Mouse (Mus musculus) forebrain, embryonic 15.5 days (tissue): Measurements from ENCODE around the gene Rel. TPM values are rescaled to one million over a fixed set of nuclear protein-coding genes. Genes with fewer than 3 reads are reported as not detected.
A peak's percentile ranks its signal among the peaks of the same experiment; 100 is the strongest.
"Not testable (repeated sequence)": the region's sequence is repeated elsewhere in the genome, so short reads cannot be mapped to it uniquely, and the experiment has no call there.

Experiments
- ATAC-seq: fragments of 200-750 bp; cut with Nextera tagmentation; replicated peaks from 2 replicates; pipeline ENCODE4 v1.8.0; 2017; ENCODE audit warnings: mild to moderate bottlenecking, moderate TSS enrichment, moderate library complexity
- H3K27ac ChIP-seq: fragments of 300-500 bp; sonication (generic); replicated peaks from 2 replicates; pipeline ENCODE4 v1.5.1; 2015; ENCODE audit warnings: mild to moderate bottlenecking, inconsistent platforms
- H3K27me3 ChIP-seq: fragments of 300-500 bp; sonication (generic); 2 replicates; pipeline ENCODE4 v1.6.1; 2015; ENCODE audit warnings: inconsistent platforms
- H3K36me3 ChIP-seq: fragments of 300-500 bp; sonication (generic); 2 replicates; pipeline ENCODE4 v1.6.1; 2015; ENCODE audit warnings: mild to moderate bottlenecking, inconsistent platforms
- H3K4me1 ChIP-seq: fragments of 300-500 bp; sonication (generic); 2 replicates; pipeline ENCODE4 v1.6.1; 2015; ENCODE audit warnings: inconsistent platforms
- H3K4me2 ChIP-seq: fragments of 300-500 bp; sonication (generic); replicated peaks from 2 replicates; pipeline ENCODE4 v1.6.1; 2015; ENCODE audit warnings: mild to moderate bottlenecking, inconsistent platforms
- H3K4me3 ChIP-seq: fragments of 300-500 bp; sonication (generic); 2 replicates; pipeline ENCODE4 v1.5.1; 2015; ENCODE audit warnings: mild to moderate bottlenecking, inconsistent platforms
- H3K9ac ChIP-seq: fragments of 300-500 bp; sonication (generic); replicated peaks from 2 replicates; pipeline ENCODE4 v1.6.1; 2015; ENCODE audit warnings: mild to moderate bottlenecking, inconsistent platforms
- H3K9me3 ChIP-seq: fragments of 300-500 bp; sonication (generic); 2 replicates; pipeline ENCODE4 v1.6.1; 2016; ENCODE audit warnings: inconsistent platforms
- WGBS: fragments of 180-500 bp; shearing (Covaris S2); methylation state at CpG from one replicate; pipeline ENCODE4 v1.1.7; 2015; ENCODE audit warnings: mixed read lengths; 5-methylcytosine and 5-hydroxymethylcytosine counted together
- polyA plus RNA-seq: library from polyadenylated mRNA; unstranded; fragments of >200 nt; fragmentation: Nextera tagmentation; extraction: Ambion mirVana; gene quantifications from 2 replicates; pipeline ENCODE4 v1.2.1, GENCODE M21; 2015

The Rel gene
- polyA plus RNA-seq, 1 experiment from 2014 or later = 0.24 TPM

DNA sequence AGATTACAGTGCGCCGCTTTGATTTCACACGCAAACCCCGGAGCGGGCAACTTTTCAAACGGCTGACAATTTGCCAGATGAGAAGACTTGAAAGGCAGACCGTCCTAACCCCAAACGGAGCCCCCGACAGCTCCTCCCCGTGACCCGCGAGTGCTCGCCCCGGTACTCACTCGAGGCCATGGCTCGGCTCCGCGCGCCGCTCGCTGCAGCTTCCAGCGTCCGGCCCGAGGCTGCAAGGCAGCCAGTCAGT lies 335 bp downstream of the Rel start:
- Histone ChIP-seq H3K4me2 (peak overlapping the region; percentile 85), H3K4me3 (peak overlapping the region; percentile 97), H3K27me3 (no peaks in the 10 kb centered on the region), H3K4me1 (peaks cover 12% of the 10 kb centered on the region), H3K27ac (peak overlapping the region; percentile 88), H3K36me3 (no peaks in the 10 kb centered on the region), H3K9me3 (no peaks in the 10 kb centered on the region), H3K9ac (peak overlapping the region; percentile 78)
- no peak for ATAC-seq
- WGBS = under 1% methylated on average over 24 of the region's 24 CpGs

DNA sequence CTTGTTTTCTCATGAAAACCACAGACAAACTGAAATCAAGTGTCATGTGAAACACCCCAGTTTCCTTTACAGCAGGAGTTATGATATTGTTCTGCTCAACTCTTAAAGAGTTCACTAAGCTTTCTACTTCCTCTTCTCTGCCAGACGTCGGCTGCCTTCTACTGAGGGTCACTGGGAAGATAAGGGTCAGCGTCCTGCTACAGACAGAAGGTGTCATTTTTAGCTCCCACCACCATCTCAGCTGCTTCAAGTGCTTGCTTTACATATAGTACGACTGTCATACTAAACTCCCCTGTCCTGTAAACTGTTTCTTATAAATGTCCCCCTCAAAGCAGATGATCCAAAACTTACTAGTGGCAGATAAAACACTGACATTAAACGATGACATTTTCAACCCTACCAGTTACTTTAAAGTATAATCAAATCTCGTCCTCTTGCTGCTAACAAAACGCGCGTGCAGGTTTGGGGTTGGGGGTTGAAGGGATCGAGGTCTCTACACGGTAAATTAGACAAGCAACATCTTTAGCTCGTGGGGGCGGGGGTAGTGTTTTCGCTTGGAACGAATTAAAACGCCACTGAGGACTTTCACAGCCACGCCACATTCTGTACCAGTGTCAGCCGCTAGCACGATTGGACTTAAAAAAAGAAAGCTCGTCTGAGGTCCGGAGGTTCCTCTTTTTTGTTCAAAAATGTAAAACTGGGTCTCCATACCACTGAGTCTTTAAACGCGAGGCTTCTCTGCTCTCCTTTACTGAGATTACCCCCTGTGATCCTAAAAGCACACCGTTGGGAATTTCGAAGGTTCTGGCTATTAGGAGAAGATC lies 872 bp downstream of the Rel start:
- Histone ChIP-seq H3K9me3 (no peaks in the 10 kb centered on the region), H3K4me2 (peak overlapping the region; percentile 85), H3K27me3 (no peaks in the 10 kb centered on the region), H3K4me1 (peaks cover 12% of the 10 kb centered on the region), H3K9ac (peak overlapping the region; percentile 78), H3K4me3 (peak overlapping the region; percentile 97), H3K27ac (peak overlapping the region; percentile 88; the same call in 1 of the 2 replicates), H3K36me3 (no peaks in the 10 kb centered on the region)
- peak; percentile 12; the same call in 1 of the 2 replicates for ATAC-seq
- WGBS = under 1% methylated on average over 25 of the region's 25 CpGs

DNA sequence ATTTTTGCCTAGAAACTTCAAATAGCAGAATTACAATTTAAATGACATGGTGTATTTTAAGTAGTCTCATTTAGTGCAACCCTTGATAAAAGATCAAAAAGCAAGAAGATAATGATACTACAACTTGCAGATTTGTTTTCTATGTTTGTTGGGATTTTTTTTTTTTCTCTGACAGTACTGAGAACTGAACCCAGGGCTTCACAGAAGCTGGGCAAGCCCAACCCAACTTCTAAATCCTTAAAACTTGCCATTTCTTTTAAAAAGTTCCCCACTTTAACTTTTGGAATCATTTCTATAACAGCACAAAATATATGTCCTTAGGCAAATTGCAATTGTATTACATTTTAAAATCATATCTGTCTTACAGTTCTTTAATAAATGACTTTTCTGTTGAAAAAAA lies 1.7 kb downstream of the Rel start:
- H3K9ac ChIP-seq = no peak overlapping the region
- H3K36me3 ChIP-seq = no peaks in the 10 kb centered on the region
- no peak for ATAC-seq

DNA sequence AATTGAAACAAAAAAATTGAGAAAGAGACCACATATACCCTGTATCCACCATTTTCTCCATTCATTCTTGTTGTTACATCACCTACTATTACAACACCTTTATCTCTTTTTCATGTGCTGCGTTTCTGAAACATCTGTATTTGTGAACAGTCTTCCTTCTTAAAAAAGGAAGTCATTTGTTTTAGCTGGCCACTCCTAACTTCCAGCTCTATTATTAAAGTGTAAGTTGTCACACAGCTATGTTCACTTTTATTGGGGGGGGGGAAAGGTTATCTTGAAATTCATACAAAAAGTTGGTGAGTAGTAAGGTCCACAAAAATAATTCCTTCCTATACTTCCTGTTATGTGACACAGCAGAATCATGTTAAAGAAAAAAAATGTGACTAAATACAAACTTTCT lies 2.8 kb downstream of the Rel start:
- Histone ChIP-seq H3K27ac (no peak overlapping the region), H3K4me3 (no peak overlapping the region), H3K9me3 (no peaks in the 10 kb centered on the region), H3K27me3 (no peaks in the 10 kb centered on the region), H3K4me1 (peaks cover 12% of the 10 kb centered on the region), H3K9ac (no peak overlapping the region), H3K4me2 (no peak overlapping the region), H3K36me3 (no peaks in the 10 kb centered on the region)
- ATAC-seq = no peak
- 76% methylated on average over 1 of the region's 1 CpGs for WGBS

More for the DNA sequence above, 1.7 kb downstream of the Rel start:
- H3K4me3 ChIP-seq = no peak overlapping the region
- H3K9me3 ChIP-seq = no peaks in the 10 kb centered on the region
- no peaks in the 10 kb centered on the region for H3K27me3 ChIP-seq
- H3K4me2 ChIP-seq = no peak overlapping the region
- peaks cover 12% of the 10 kb centered on the region for H3K4me1 ChIP-seq
- H3K27ac ChIP-seq = no peak overlapping the region

DNA sequence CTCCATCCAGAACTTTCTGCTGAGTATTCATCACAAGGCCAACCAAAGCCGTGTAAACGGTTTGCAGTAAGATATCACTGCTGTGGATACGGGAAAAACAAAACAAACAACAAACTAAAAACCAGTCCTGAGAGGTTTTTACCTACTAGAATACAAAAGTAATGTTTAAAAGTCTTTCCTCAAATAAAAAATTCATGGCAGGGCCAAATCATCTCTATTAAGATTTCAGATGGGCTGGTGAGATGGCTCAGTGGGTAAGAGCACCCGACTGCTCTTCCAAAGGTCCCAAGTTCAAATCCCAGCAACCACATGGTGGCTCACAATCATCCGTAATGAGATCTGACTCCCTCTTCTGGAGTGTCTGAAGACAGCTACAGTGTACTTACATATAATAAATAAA lies 3.4 kb downstream of the Rel start:
- H3K4me3 ChIP-seq, H3K36me3 ChIP-seq, H3K9me3 ChIP-seq, ATAC-seq, H3K4me2 ChIP-seq, H3K27ac ChIP-seq, H3K27me3 ChIP-seq, H3K9ac ChIP-seq: not testable (repeated sequence)
- H3K4me1 ChIP-seq = peaks cover 12% of the 10 kb centered on the region
- 87% methylated on average over 5 of the region's 5 CpGs for WGBS

DNA sequence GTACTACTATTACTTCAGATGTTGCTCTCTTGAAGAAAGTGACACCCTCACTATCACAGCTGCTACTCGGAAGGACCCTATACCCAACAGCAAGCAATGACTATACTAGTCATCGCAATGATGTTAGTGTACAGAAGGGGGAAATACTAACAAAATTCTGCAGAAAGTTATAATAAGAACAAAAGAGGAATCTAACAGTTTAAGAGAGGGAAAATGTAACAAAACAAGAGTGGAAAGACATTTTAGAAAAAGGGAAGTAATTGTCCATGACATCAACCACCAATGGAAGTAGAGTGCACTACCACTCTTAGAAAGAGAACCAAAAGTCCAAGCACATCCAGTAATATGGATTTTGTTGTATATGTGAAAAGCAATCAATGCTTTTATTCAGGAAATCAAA lies 8.1 kb downstream of the Rel start:
- no peak overlapping the region for H3K4me3 ChIP-seq
- no peaks in the 10 kb centered on the region for H3K9me3 ChIP-seq
- no peaks in the 10 kb centered on the region for H3K27me3 ChIP-seq
- no peaks in the 10 kb centered on the region for H3K4me1 ChIP-seq
- H3K36me3 ChIP-seq = no peaks in the 10 kb centered on the region
- no peak overlapping the region for H3K9ac ChIP-seq
- H3K27ac ChIP-seq = no peak overlapping the region
- no peak overlapping the region for H3K4me2 ChIP-seq
- WGBS = 90% methylated on average over 2 of the region's 2 CpGs
- ATAC-seq = no peak

DNA sequence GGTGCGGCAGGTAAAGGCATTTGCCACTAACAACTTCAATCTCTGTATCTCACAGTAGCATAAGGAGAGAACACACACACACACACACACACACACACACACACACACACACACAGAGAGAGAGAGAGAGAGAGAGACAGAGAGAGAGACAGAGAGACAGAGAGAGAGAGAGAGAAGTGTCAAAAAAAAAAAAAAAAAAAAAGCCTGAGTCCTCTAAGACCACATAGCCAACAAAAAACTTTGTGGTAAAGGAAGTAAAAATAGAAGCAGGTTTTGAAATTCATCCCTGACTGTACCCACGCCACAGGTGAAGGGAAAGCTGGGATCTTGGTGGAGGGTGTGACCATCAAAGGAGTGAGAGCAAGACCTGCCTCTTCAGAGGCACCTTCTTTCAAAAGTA lies 12.6 kb downstream of the Rel start:
- H3K4me3 ChIP-seq = no peak overlapping the region
- no peak overlapping the region for H3K27ac ChIP-seq
- no peaks in the 10 kb centered on the region for H3K9me3 ChIP-seq
- H3K4me1 ChIP-seq = no peaks in the 10 kb centered on the region
- H3K9ac ChIP-seq = no peak overlapping the region
- H3K4me2 ChIP-seq = no peak overlapping the region
- no peaks in the 10 kb centered on the region for H3K36me3 ChIP-seq
- no peak for ATAC-seq
- WGBS = 97% methylated on average over 2 of the region's 2 CpGs
- no peaks in the 10 kb centered on the region for H3K27me3 ChIP-seq

DNA sequence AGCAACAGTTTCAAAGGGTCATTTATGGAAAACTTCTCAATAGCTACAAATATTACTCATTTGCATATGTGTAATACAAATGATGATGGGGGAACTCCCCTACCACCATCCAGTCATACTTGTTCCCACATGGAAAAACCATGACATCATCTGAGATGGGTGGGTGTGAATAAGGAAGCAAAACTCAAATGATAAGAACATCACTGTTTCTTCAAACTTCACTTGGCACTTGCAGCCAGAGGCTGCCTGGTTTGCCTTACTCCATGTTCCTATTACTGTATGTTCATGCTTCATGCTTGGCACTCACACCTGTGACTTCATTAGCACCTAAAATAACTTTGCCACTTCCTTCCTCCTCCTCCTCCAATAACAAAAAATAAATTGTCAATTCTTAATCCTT lies 16.4 kb downstream of the Rel start:
- Histone ChIP-seq H3K4me2 (no peak overlapping the region), H3K4me1 (no peaks in the 10 kb centered on the region), H3K9me3 (no peaks in the 10 kb centered on the region), H3K27ac (no peak overlapping the region), H3K27me3 (no peaks in the 10 kb centered on the region), H3K4me3 (no peak overlapping the region), H3K36me3 (no peaks in the 10 kb centered on the region), H3K9ac (no peak overlapping the region)
- no peak for ATAC-seq

DNA sequence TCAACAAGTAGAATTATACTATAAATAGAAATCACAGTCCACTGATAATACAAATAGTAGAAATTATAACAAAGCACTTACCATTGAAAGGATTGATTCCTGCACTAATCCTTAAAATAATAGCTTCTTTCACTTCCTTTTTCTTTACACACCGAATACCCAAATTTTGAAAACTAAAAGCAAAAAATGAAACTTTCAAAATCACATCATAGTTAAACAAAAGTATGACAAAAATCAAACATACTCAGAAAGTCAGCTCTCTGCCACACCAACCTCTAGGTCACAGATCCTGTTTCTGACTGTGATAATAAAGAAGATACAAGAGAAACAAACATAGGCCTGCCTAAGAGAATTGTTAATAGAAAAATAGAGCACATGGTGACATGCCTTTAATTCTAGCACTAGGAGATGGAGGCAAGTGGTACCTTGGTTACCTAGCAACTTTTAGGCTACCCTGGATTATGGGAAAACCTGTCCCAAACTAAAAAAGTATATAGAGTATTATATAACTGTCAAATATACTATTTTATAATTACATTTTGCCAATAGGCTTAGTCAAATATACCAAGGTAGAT lies 17.5 kb downstream of the Rel start:
- Histone ChIP-seq H3K4me1 (no peaks in the 10 kb centered on the region), H3K27ac (no peak overlapping the region), H3K27me3 (no peaks in the 10 kb centered on the region), H3K4me2 (no peak overlapping the region), H3K9me3 (no peaks in the 10 kb centered on the region), H3K9ac (no peak overlapping the region), H3K36me3 (no peaks in the 10 kb centered on the region), H3K4me3 (no peak overlapping the region)
- no peak for ATAC-seq
- WGBS = 76% methylated on average over 1 of the region's 1 CpGs

DNA sequence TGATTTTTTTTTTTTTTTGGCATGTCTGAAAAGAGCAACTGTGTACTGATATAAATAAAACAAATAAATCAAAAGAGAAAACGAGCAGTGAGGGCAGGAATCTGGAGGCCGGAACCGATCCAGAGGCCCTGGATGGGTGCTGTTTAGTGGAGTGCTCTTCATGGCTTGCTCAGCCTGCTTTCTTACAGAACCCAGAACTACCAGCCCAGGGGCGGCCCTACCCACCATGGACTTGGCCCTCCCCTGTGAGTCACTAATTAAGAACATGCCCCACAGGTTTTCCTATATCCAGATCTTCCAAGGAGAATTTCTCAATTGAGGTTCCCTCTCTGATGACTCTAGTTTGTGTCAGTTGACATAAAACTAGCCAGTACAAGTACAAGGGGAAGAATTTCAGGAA lies 24.7 kb downstream of the Rel start:
- Histone ChIP-seq H3K9me3 (no peaks in the 10 kb centered on the region), H3K4me2 (no peak overlapping the region), H3K36me3 (no peaks in the 10 kb centered on the region), H3K4me3 (no peak overlapping the region), H3K27me3 (no peaks in the 10 kb centered on the region), H3K27ac (no peak overlapping the region), H3K9ac (no peak overlapping the region), H3K4me1 (no peaks in the 10 kb centered on the region)
- ATAC-seq = no peak
- 83% methylated on average over 4 of the region's 4 CpGs for WGBS

DNA sequence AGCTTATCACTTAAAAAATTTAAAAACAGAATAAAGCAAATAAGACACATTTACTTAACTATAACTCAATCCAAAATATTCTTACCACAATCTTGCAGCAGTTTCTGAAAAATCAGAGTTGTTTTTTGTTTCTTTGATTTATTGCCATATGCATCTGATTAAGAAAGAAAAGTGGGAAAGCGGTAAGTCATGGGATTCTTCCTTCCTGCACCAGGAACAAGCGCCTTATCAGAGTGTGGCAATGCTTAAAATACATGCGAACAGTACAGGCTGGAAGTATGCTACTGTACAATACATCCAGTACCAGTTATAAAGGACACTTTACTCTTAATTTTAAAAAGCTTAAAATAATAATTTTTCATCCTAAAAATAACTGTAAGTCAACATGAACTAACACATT lies 26.4 kb downstream of the Rel start:
- WGBS = 96% methylated on average over 3 of the region's 3 CpGs
- no peak for ATAC-seq
- no peak overlapping the region for H3K4me2 ChIP-seq
- H3K36me3 ChIP-seq = no peaks in the 10 kb centered on the region
- no peaks in the 10 kb centered on the region for H3K4me1 ChIP-seq
- H3K4me3 ChIP-seq = no peak overlapping the region
- H3K27ac ChIP-seq = no peak overlapping the region
- no peak overlapping the region for H3K9ac ChIP-seq
- H3K9me3 ChIP-seq = no peaks in the 10 kb centered on the region
- no peaks in the 10 kb centered on the region for H3K27me3 ChIP-seq

DNA sequence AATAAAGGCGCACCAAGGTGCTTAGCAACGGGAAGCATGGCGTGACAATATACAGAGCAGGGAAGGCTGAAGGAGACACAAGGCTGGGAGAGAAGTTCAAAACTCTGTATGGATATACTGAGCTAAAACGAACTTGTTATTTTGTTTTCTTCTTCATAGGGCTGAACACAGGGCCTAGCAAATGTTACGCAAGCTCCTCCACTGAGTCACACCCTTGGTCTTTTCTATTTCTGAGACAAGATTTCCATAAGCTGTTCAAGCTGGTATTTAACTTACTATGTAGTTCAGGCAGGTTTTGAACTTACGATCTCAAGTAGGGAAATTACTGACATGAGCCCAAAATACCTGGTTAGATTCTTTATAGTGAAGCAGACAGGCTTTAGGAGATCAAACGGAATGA lies 29.4 kb downstream of the Rel start:
- 89% methylated on average over 7 of the region's 7 CpGs for WGBS
- ATAC-seq = no peak

DNA sequence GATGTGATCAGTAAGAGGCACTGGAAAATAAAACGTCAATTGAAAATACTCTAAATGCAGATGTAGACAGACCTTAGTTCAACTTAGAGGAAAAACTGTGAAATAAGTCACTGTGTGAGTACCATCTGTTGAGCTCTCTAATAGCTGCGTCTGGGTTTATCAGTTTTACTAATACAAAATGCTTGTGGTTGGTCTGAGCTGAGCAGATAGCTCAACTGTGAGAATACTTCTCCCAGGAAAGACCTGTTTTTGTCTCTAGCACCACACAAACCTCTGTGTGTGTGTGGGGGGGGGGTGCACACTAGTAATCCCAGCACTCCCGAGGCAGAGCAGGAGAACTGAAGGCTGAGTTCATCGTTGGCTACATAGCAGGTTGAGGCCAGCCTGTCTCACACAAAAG lies 29.9 kb downstream of the Rel start:
- ATAC-seq = no peak
- Histone ChIP-seq H3K4me1 (no peaks in the 10 kb centered on the region), H3K27me3 (no peaks in the 10 kb centered on the region), H3K9me3 (no peaks in the 10 kb centered on the region), H3K4me2 (no peak overlapping the region), H3K4me3 (no peak overlapping the region), H3K27ac (no peak overlapping the region), H3K9ac (no peak overlapping the region), H3K36me3 (no peaks in the 10 kb centered on the region)
- WGBS = 71% methylated on average over 4 of the region's 4 CpGs

More for the DNA sequence above, 29.4 kb downstream of the Rel start:
- no peak overlapping the region for H3K4me3 ChIP-seq
- H3K4me2 ChIP-seq = no peak overlapping the region
- no peaks in the 10 kb centered on the region for H3K27me3 ChIP-seq
- H3K27ac ChIP-seq = no peak overlapping the region
- no peak overlapping the region for H3K9ac ChIP-seq
- H3K9me3 ChIP-seq = no peaks in the 10 kb centered on the region
- H3K4me1 ChIP-seq = no peaks in the 10 kb centered on the region
- no peaks in the 10 kb centered on the region for H3K36me3 ChIP-seq
